Mouse (Mus musculus) spleen, adult 2 months (tissue): ENCODE data around the gene Ina.

Source experiments
- CTCF ChIP-seq: fragments of 200-500 bp; IDR thresholded peaks from 2 replicates; pipeline ENCODE4 v1.5.1; 2011; ENCODE audit warnings: mild to moderate bottlenecking, inconsistent platforms; ENCODE audit not compliant: insufficient read depth, insufficient read length, insufficient replicate concordance; ENCODE audit errors: extremely low read depth
- POLR2A ChIP-seq: fragments of 200-500 bp; IDR thresholded peaks from 2 replicates; pipeline ENCODE4 v1.6.1; 2011; ENCODE audit warnings: low read depth, low read length, inconsistent platforms

DNA sequence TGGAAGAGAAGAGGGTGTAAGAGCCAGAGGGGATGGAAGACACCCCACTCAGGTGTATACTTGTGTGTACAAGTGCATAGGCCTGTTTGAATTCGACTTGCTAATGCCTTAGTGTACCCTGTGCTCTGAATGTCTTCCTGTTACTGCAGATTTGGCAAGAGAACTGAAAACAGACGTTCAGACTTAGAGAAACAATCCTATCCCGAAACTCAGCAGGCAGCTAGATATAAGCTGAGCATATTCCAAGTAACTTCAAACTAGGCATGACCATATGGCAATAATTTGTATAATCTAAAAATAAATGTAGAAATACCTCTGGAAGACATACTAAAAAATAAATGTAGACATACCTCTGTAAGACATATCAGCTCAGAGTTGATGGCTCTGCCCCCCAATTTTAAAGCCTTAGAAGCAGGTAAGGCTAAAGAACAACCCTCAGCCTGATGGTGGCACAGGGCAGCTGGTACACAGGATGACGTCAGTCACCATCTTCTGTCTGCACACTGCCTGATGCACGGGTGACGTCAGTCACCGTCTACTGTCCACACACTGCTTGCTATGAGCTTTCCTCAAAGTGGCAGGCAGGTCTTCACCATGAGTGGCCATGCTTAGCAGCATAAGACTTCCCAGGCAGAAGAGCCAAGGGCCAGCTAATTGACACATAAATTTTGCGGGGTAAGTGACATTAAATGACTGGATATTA, 16.2 kb upstream of the Ina start:
- TF ChIP-seq POLR2A, result no peak
- TF ChIP-seq CTCF, result no peak
